Mouse (Mus musculus) ES-CJ7 (cell line): ENCODE results near the gene Krtap11-1.
A peak's percentile ranks its signal among the peaks of the same experiment; 100 is the strongest.

ENCODE experiments used
- DNase-seq: peaks from one replicate; pipeline ENCODE4 v3.0.0; 2011; ENCODE audit warnings: low read depth, low spot score

Gene Krtap11-1

GRCm38 (mm10) chr16:89571083-89571482 lies at the start of gene Krtap11-1:
Gene Krtap11-1 (minus strand): TSS chr16:89571183.
- no peak for DNase-seq

- DNase-seq: no peak
Observed at GRCm38 (mm10) chr16:89618190-89618589, 47.2 kb upstream of the Krtap11-1 start.

- DNase-seq: no peak
Observed at GRCm38 (mm10) chr16:89617251-89617650, 46.3 kb upstream of the Krtap11-1 start.

- no peak for DNase-seq
Observed at GRCm38 (mm10) chr16:89613726-89614125, 42.7 kb upstream of the Krtap11-1 start.

- peak; percentile 2 for DNase-seq
Observed at GRCm38 (mm10) chr16:89608791-89609185, 37.8 kb upstream of the Krtap11-1 start.

GRCm38 (mm10) chr16:89608161-89608790 lies 37.3 kb upstream of the Krtap11-1 start:
- no peak for DNase-seq

GRCm38 (mm10) chr16:89606951-89607350 lies 36.0 kb upstream of the Krtap11-1 start:
- no peak for DNase-seq

- DNase-seq: no peak
Observed at GRCm38 (mm10) chr16:89587209-89587608, 16.2 kb upstream of the Krtap11-1 start.

GRCm38 (mm10) chr16:89585604-89586508 lies 14.9 kb upstream of the Krtap11-1 start:
- DNase-seq: no peak

GRCm38 (mm10) chr16:89581658-89582057 lies 10.7 kb upstream of the Krtap11-1 start:
- no peak for DNase-seq

GRCm38 (mm10) chr16:89570516-89570915 lies 467 bp downstream of the Krtap11-1 start:
- DNase-seq: no peak

- no peak for DNase-seq
Observed at GRCm38 (mm10) chr16:89569136-89569535, 1.8 kb downstream of the Krtap11-1 start.

- no peak for DNase-seq
Observed at GRCm38 (mm10) chr16:89568141-89568540, 2.8 kb downstream of the Krtap11-1 start.

- no peak for DNase-seq
Observed at GRCm38 (mm10) chr16:89550298-89550697, 20.7 kb downstream of the Krtap11-1 start.

GRCm38 (mm10) chr16:89538031-89538484 lies 32.9 kb downstream of the Krtap11-1 start:
- no peak for DNase-seq

GRCm38 (mm10) chr16:89537349-89537748 lies 33.6 kb downstream of the Krtap11-1 start:
- DNase-seq: no peak

- no peak for DNase-seq
Observed at GRCm38 (mm10) chr16:89530547-89530946, 40.4 kb downstream of the Krtap11-1 start.

- DNase-seq: no peak
Observed at GRCm38 (mm10) chr16:89529846-89530245, 41.1 kb downstream of the Krtap11-1 start.

GRCm38 (mm10) chr16:89528380-89528779 lies 42.6 kb downstream of the Krtap11-1 start:
- no peak for DNase-seq

GRCm38 (mm10) chr16:89520996-89521395 lies 50.0 kb downstream of the Krtap11-1 start:
- DNase-seq: no peak

GRCm38 (mm10) chr16:89520555-89520954 lies 50.4 kb downstream of the Krtap11-1 start:
- no peak for DNase-seq
